Mouse (Mus musculus) regulatory T cell (primary cell): ENCODE measurements around the gene Krtap31-2.

Experiments used
- in situ Hi-C: fragments of 300-600 bp; cut with MboI, MseI; formaldehyde crosslinking; loops from one replicate; pipeline ENCODE4 v1.15.1; 2025; ENCODE audit warnings: high pct_unique_total_duplicates

Krtap31-2 gene

DNA sequence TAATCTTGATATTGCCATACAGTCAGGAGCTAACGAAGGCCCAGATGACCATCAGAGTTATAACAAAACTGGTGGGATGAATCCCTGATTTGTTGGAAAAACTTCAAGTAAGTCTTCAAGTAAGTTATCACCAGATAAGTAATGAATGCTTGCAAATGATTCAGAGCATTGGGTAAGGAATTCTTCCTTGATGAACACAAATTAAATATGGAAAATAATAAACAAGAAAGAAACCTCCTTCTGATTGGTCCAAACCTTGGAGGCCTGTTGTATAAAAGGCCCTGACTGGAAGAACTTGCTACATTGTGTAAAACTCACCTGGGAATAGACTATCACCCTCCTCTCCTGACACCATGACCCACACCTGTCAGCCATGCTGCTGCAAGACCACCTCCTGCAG lies at the start of gene Krtap31-2:
Gene Krtap31-2, plus strand, starts transcription at position 301 of the 400 bp plus-strand sequence.
- in situ Hi-C loops: no loop called here

DNA sequence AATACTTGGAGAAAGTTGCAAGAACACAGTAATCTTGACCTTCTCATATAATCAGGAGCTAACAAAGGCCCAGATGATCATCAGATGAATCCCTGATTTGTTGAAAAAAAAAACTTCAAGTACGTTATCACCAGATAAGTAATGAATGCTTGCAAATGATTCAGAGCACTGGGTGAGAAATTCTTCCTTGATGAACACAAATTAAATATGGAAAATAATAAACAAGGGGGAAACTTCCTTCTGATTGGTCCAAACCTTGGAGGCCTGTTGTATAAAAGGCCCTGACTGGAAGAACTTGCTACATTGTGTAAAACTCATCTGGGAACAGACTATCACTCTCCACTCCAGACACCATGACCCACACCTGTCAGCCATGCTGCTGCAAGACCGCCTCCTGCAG lies 28.5 kb upstream of the Krtap31-2 start, which contains the start of gene Krtap31-1:
Gene Krtap31-1, plus strand, starts transcription at position 301 of the 400 bp plus-strand sequence.
- in situ Hi-C loops: no loop called here

- in situ Hi-C loops: no loop called here
Measured at GRCm38 (mm10) chr11:99914451-99914850, 21.6 kb upstream of the Krtap31-2 start, which contains the start of gene Gm11565. Gene Gm11565 (plus strand): TSS chr11:99914751.

DNA sequence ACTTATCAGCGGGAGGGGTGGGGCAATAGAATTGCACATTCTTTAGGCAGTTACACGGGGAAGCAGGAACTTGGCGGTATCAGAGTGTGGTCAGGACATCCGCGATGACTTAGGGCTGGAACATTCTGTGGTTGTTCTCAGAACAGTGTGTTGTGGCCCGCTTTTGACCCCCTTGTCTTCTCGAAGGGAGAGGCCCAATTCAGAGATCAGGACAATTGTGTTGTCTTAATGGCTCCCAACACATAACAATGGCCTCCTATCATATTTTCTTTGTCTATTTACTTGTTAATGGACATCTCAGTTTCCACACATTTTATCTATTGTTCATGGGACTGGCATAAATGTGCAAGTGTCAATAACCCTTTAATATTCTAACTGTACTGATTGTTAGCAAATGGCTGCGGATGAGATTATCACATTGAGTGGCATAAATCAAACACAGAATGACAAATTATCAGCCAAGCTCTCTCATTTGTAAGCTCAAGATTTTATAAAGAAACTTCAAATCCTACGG lies 1.7 kb downstream of the Krtap31-2 start:
- in situ Hi-C loops: no loop called here

GRCm38 (mm10) chr11:99948175-99948574 lies 12.1 kb downstream of the Krtap31-2 start, which contains the start of gene Krtap9-5:
Gene Krtap9-5 (plus strand): TSS chr11:99948475.
- in situ Hi-C loops: no loop called here

GRCm38 (mm10) chr11:99964213-99964612 lies 28.1 kb downstream of the Krtap31-2 start:
- in situ Hi-C loops: loop anchor here (5.0 kb wide), 1 partner anchor 262 kb away; no protein-coding TSS in a partner anchor

DNA sequence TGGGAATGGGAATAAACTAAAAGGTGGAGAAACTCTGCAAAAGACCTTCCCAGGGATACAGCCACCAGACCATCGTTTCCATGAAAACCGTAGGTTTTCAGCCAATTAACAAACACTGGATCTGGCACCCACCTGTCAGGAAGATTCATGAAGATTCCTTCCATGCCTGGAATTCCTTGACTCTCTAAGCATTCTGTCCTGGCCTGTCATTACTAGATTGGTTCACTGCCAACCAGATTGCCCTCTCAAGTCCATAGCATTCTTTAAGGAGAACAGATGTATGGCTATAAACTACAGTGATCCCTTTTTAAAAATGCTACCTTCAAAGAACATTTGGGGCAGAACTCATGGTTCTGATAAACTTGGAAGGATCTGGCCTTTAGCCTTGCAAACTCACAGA lies 29.9 kb downstream of the Krtap31-2 start:
- in situ Hi-C loops: no loop called here

DNA sequence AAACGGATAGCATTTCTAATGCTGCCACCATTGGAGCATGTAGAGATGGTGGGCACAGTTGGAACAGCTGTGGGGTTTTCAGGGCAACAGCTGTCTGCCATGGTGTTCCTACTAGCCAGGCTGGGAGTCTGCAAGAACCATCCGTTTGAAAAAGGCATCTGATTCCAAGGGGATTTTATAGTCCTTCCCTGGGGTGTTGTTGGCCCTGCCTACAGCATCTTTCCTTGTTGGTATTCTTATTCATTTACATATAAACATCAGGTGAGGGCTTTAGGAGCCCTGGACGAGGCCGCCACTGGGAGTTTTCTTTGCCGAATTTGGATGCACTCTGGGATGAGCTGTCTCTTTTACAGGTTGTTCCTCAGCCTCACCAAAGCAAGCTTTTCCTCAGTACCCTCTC lies 42.9 kb downstream of the Krtap31-2 start, which contains the start of gene Krtap29-1:
Gene Krtap29-1, minus strand, starts transcription at position 101 of the 400 bp plus-strand sequence.
- in situ Hi-C loops: no loop called here

- in situ Hi-C loops: no loop called here
Measured at GRCm38 (mm10) chr11:99982731-99983130, 46.6 kb downstream of the Krtap31-2 start.

DNA sequence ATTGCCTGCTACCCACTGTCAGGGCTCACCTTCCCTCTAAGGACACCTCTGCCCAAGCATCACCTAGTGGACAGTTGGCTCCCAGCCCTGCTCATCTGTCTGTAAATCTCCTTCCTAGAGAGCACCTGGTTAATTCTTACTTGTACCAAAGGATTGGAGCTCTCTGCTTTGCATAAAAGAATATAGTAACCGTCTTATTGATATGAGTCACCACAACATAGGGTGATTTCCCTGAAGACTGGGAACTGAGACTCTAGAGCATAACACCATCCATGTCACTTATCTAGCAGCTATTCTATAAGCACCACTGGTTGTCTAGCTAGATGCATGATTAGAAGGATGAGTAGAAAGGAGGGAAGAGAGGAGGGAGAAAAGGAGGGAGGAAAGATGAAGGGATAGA lies 47.4 kb downstream of the Krtap31-2 start:
- in situ Hi-C loops: no loop called here

DNA sequence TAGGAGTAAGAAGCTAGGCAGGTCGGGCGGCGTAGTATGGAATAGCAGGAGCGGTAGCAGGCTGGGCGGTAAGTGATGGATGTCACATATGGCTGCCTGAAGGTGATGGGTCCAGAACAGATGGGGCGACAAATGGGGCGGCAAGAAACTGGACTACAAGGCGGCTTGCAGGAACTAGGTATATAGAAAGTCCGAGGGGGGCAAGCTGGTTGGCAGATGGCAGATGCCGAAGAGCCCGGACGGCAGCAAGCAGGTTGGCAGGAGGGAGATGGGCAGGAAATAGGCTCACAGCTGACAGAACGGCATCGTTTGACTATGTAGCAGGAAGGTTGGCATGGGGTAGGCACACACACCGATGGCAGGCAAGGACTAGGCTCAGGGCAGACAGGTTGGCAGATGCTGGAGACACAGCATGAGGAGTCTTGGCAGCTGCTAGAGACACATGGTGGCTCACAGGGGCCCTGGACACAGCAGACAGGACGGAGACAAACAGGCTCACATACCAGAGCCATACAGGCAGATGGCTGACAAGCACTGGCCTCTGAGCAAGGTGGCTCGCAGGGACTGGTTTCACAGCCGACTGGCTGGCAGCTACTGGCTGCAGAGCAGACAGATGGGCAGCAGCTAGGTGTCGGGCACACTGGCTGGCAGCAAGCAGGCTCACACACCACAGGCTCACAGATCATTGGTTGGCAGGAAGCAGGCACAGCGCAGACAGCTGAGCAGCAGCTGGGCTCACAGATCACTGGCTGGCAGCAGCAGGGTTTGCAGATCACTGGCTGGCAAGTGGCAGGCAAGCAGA lies 49.4 kb downstream of the Krtap31-2 start:
- in situ Hi-C loops: no loop called here

DNA sequence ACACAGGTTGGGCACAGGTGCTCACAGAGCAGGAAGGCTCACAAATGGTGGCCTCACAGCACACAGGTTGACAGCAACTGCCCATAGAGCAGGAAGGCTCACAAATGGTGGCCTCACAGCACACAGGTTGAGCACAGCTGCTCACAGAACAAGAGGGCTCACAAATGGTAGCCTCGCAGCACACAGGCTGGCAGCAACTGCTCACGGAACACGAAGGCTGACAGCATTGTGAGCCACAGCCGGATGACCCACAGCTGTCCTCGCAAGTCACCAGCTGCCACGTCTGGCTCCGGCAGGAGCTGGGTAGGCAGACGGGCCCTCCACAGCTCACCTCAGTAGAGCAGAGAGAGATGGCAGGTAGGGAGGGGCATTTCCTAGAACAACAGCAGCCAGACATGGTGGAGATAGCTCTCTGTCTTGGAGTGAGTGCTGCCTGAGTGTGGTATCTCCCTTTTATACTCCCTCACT lies 50.1 kb downstream of the Krtap31-2 start, which contains the start of gene Krtap16-1:
Gene Krtap16-1, minus strand, starts transcription at position 418 of the 468 bp plus-strand sequence.
- in situ Hi-C loops: no loop called here
